Mouse (Mus musculus) T-helper 17 cell (primary cell): ENCODE results near the gene Nfatc2.

Experiments used
- in situ Hi-C, 2 experiments: fragments of 300-600 bp; cut with MboI, MseI; formaldehyde crosslinking; loops; 1 replicate in 1 of 2; 2 replicates in 1 of 2; pipeline ENCODE4 v1.15.1; 2025; ENCODE audit warnings: high pct_unique_total_duplicates in 2 of 2

The Nfatc2 gene

DNA sequence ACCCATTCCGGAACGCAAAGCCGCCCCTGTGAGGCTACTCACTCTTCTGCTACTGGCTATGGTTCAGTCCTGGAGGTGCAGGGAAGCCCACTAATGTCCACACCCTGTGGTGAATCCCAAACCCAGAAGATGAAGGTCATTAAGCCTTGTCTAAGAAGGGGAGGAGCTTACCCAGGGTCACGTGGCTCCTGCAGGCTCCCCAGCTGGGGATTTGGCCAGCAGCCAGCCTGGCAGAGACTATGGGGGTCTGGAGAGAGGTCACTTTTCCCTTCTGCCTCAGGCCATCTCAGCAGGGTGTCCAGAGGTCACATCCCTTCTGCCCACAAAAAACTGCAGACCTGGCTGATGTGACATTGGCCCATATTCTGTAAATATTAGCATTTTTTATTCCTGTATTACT, 153.9 kb downstream of the Nfatc2 start:
- in situ Hi-C loops, result loop anchor here in 1 of 2 experiments (10.0 kb wide), 1 partner anchor 353 kb away; no protein-coding TSS in a partner anchor

DNA sequence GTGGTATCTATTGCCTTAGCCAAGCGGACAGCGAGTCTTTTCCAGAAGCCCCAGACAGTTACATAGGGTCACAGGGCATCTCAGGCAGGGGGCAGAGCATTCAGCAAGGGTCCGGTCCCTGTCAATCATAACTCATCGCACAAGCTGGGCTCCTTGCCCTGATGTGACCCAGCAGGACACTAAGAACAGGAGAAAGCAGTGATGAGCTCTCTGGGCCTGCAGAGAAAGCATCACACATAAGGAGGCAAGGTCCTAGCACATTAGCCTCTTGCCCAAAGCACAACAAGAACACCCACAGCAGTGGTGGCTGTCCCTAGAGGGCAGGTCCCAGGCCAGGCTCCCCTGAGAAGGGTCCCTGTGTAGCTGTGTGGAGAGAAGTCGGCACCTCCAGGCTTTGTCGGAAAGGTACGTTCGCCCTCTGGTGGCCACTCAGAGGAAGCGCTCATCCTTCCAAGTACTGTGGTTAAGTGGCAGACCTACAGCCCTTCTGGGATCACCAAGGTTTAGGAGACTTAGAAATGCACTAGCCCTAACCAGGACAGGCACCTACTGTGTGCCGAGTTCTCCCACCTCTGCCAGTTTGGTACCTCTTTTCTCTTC, 156.1 kb downstream of the Nfatc2 start:
- in situ Hi-C loops, result loop anchor here in 1 of 2 experiments (10.0 kb wide), 1 partner anchor 351 kb away; no protein-coding TSS in a partner anchor

DNA sequence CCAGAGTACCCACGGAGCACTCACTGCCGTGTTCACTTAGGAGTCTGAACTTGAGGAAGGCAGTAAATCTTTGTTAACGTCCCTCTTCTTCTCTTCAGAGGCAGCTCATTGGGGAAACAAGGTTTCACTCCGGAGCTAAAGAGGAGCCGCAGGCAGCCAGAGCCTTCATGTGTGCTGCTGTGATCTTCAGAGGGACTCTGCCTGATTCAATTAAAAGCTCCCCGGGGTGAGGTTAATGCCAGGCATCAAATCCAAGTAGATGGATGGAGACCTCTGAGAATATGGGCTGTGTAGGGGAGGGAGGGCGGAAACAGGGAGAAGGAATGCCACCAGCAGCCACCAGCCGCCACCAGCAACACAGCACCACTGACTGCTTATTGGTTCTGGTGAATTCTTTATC, 157.3 kb downstream of the Nfatc2 start:
- in situ Hi-C loops, result loop anchor here (5.0 to 10.0 kb wide), 3 partner anchors 192 to 349 kb away; no protein-coding TSS in a partner anchor

DNA sequence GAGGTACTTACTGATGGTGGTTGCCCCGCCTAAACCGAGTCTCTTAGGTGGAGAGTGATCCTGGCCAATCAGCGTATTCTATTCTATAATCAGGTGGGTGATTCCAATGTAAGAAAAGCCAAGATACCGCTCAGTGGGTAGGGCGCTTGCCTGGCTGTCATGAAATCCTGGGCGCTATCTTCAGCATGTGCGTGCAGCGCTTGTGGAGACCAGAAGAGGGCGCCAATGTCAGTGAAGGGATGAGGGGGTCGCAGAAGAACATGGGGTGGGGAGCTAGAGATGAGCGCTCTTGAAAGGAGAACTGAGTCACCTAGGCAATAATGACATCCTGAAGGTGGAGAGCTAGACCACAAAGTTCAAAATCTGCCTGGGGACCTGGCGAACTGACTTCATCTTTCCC, 160.0 kb downstream of the Nfatc2 start:
- in situ Hi-C loops, result loop anchor here (5.0 to 10.0 kb wide), 3 partner anchors 189 to 347 kb away; no protein-coding TSS in a partner anchor

DNA sequence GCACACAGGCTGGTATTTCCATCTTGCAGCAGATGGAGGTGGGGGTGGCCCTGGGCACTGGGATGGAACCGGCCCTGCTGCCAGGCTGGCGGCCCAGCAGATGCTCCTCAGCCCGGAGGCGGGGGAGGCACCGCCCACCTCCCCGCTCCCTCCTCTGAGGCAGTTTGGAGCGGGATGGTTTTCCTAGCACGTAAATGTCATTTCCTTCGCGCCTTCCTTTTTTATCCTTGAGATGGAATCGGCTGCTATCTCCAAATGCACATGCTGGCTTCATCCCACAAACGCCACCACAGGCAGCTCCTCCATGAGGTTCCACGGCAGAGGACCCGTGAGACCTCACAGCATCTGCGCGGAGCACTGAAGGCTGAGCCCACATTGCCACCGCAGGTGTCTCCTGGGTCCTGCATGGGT, 160.5 kb downstream of the Nfatc2 start:
- in situ Hi-C loops, result loop anchor here (5.0 to 10.0 kb wide), 3 partner anchors 189 to 346 kb away; no protein-coding TSS in a partner anchor

DNA sequence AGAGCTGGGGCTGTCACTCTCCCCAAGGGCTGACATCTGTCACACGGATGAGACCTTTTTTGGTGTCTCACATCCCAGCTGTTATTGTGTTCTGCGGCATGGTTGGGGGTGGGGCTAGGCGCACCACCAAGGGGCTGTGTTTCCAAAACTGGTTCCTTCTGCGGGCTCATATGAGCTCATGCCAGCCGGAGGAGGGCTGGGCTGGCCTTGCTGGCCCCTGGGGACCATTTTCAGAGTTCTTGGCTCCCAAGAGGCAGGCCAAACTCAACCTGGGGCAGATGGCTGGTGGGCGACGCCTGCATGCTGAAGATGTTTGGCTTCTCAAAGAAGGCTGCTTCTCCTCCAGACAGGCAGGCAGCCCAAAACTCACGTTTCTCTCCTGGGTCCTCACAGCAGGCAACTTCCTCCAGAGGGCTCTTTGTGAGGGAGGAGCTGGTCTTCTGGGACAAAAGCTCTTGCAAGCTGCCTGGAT, 162.4 kb downstream of the Nfatc2 start:
- in situ Hi-C loops, result loop anchor here in 1 of 2 experiments (5.0 to 10.0 kb wide), 2 partner anchors 182 to 324 kb away; no protein-coding TSS in a partner anchor

DNA sequence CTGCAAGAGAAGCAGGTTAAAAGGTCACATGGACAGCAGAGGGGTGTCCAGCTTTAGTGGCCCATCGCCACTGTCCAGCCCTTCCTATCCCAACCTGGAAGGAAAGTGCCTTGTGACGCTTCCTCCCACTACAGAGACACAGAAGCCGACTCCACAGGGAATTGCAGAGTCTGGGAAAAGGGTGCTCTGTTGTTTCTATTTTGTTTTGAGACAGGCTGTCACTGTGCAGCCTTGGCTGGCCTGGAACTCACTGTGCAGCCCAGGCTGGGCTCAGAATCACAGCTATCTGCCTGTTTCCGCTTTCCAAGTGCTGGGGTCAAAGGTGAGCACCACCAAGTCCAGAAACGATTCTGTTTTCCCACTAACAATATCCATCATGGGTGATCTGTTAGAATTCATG, 167.3 kb downstream of the Nfatc2 start:
- in situ Hi-C loops, result loop anchor here in 1 of 2 experiments (10.0 kb wide), 1 partner anchor 319 kb away; no protein-coding TSS in a partner anchor

DNA sequence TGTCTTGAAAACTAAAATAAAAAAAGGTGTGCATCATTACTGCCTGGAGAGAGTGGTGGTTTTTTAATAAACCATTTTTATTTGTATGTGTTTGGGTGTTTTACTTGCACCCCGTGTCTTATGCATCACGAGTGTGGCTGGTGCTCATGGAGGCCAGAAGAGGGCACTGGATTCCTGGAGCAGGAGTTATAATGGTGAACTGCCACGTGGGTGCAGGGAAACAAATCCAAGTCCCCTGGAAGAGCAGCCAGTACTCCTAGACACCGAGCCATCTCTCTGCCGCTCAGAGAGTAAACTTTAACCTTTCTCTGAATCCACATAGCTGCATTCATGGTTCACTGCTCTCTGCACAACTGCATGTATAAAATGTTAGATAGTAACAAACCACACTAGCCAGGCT, 168.1 kb downstream of the Nfatc2 start:
- in situ Hi-C loops, result loop anchor here in 1 of 2 experiments (10.0 kb wide), 1 partner anchor 319 kb away; no protein-coding TSS in a partner anchor

DNA sequence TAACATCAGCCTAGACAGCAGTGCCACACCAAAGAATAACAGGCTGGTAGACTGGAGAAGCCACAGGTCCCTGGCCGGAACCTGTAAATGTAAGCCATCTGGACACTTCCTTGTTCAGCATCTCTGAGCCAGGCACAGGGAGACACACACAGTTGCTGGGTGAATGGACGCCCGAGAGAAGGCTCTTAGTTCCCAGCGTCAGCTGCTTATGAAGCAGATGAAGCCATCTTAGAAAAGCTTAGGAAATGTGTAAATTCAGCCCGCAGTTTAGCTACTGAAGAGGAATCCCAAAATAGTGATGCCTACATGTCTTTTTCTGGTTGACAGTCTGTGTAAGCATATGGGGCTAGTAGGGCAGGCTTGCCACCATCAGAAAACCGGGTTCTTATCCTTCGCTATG, 169.1 kb downstream of the Nfatc2 start:
- in situ Hi-C loops, result loop anchor here in 1 of 2 experiments (10.0 kb wide), 1 partner anchor 318 kb away; no protein-coding TSS in a partner anchor

DNA sequence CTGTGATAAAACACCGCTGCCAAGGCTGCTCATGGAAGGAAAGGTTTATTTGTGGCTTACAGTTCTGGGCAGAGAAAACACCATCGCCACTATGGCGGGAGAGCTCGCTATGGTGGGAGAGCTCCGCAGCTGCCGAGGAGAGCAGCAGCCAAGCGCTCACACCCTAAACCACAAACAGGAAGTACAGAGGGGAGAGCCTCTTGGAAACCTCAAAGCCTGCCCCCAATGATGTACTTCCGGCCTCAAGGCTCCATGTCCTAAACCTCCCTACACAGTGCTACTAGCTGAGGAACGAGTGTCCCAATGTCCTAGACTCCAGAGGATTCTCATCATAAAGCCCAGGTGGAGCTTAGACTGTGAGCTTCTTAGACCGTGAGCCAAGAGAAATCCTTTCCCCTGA, 171.9 kb downstream of the Nfatc2 start:
- in situ Hi-C loops, result no loop called here

DNA sequence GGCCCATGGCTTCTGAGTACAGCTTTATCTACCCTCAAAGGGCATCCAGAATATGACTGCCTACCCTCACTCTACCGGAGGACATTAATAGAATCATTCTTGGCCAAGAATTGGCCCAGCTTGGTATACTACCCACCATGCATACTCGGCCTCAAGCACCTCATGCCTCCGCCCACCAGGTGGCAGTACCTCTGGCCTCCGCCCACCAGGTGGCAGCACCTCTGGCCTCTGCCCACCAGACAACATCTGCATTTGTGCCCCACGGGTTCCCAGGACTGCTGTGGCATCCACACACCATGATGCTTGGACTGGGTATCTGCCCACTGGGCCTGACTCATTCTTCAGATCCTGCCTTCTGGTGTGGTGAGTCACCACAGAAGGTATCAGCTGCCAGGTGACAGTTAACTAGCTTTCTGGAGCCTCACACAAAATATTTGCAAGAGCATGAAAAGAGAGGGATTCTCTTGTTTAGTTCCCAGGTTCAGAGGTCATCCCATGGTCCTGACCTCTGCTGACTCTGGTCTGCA, 173.0 kb downstream of the Nfatc2 start:
- in situ Hi-C loops, result no loop called here
